Mouse (Mus musculus) left cerebral cortex, postnatal 4 days (tissue): Measurements from ENCODE around the gene Knl1. TPM values are rescaled to one million over a fixed set of nuclear protein-coding genes. Genes with fewer than 3 reads are reported as not detected.

ENCODE experiments used
- DNase-seq: peaks from one replicate; pipeline ENCODE4 v3.0.0-alpha.2; 2022
- intact Hi-C: fragments of 180-260 bp; cut with DNase I; formaldehyde crosslinking; loops from one replicate; pipeline ENCODE4 v1.15.1; 2025
- total RNA-seq, 2 experiments: library from RNA; stranded (reverse); gene quantifications; 2 replicates each; pipeline ENCODE4 v1.2.3; 2021

The Knl1 gene
- total RNA-seq, 2 experiments from 2014 or later, result 3.3 to 3.4 TPM

GRCm38 (mm10) chr2:119034656-119035396 is 12.1 kb upstream of the Knl1 start, which contains the start of gene Rpusd2:
Gene Rpusd2, plus strand, starts transcription at chr2:119034790.
- intact Hi-C loops, result loop anchor here (10.0 kb wide), 1 partner anchor 250 kb away; the partner anchor contains the start of gene Vps18
- peak; percentile 92 for DNase-seq

GRCm38 (mm10) chr2:119035397-119035745 is 11.5 kb upstream of the Knl1 start:
- intact Hi-C loops, result loop anchor here (10.0 kb wide), 1 partner anchor 249 kb away; the partner anchor contains the start of gene Vps18
- DNase-seq, result no peak

- intact Hi-C loops, result no loop called here
- DNase-seq, result no peak
These were observed 6.0 kb upstream of the Knl1 start for GRCm38 (mm10) chr2:119040882-119041281.

GRCm38 (mm10) chr2:119045163-119045562 is 1.8 kb upstream of the Knl1 start:
- no peak for DNase-seq
- intact Hi-C loops, result no loop called here

- intact Hi-C loops, result no loop called here
These were observed 930 bp downstream of the Knl1 start for GRCm38 (mm10) chr2:119047849-119048248.

GRCm38 (mm10) chr2:119050132-119050650 is 3.3 kb downstream of the Knl1 start:
- intact Hi-C loops, result no loop called here
- DNase-seq, result no peak

More at GRCm38 (mm10) chr2:119047849-119048248, 930 bp downstream of the Knl1 start:
- DNase-seq, result no peak

GRCm38 (mm10) chr2:119060139-119060538 is 13.2 kb downstream of the Knl1 start:
- intact Hi-C loops, result no loop called here
- DNase-seq, result no peak

GRCm38 (mm10) chr2:119072397-119072796 is 25.5 kb downstream of the Knl1 start:
- intact Hi-C loops, result no loop called here
- DNase-seq, result no peak

GRCm38 (mm10) chr2:119086156-119086555 is 39.2 kb downstream of the Knl1 start:
- intact Hi-C loops, result no loop called here
- DNase-seq, result no peak

- intact Hi-C loops, result no loop called here
- no peak for DNase-seq
These were observed 54.6 kb downstream of the Knl1 start for GRCm38 (mm10) chr2:119101552-119101951.

GRCm38 (mm10) chr2:119106583-119106982 is 59.7 kb downstream of the Knl1 start:
- no peak for DNase-seq
- intact Hi-C loops, result no loop called here

- no peak for DNase-seq
- intact Hi-C loops, result no loop called here
These were observed 61.6 kb downstream of the Knl1 start for GRCm38 (mm10) chr2:119108554-119108953.

GRCm38 (mm10) chr2:119111060-119111459 is 64.1 kb downstream of the Knl1 start:
- no peak for DNase-seq
- intact Hi-C loops, result no loop called here

GRCm38 (mm10) chr2:119112438-119113112 is 65.7 kb downstream of the Knl1 start, which contains the start of gene Rad51:
Gene Rad51, plus strand, starts transcription at chr2:119112793.
- peak; percentile 82 for DNase-seq
- intact Hi-C loops, result no loop called here

- no peak for DNase-seq
- intact Hi-C loops, result no loop called here
These were observed 66.4 kb downstream of the Knl1 start for GRCm38 (mm10) chr2:119113121-119113925.

GRCm38 (mm10) chr2:119136346-119136898 is 89.5 kb downstream of the Knl1 start:
- intact Hi-C loops, result no loop called here
- no peak for DNase-seq

- intact Hi-C loops, result no loop called here
- DNase-seq, result no peak
These were observed 98.3 kb downstream of the Knl1 start for GRCm38 (mm10) chr2:119145199-119145598.

GRCm38 (mm10) chr2:119146435-119146834 is 99.5 kb downstream of the Knl1 start:
- no peak for DNase-seq
- intact Hi-C loops, result no loop called here

GRCm38 (mm10) chr2:119147160-119147678 is 100.3 kb downstream of the Knl1 start:
- intact Hi-C loops, result no loop called here
- DNase-seq, result no peak

- DNase-seq, result no peak
- intact Hi-C loops, result no loop called here
These were observed 100.9 kb downstream of the Knl1 start for GRCm38 (mm10) chr2:119147775-119148174.
